ENCODE assay signal across 13 mouse cellular contexts in genomic region chr10:89856286-89856685, GRCm38 (mm10). TPM values are rescaled to one million over a fixed set of nuclear protein-coding genes. Genes with fewer than 3 reads are reported as not detected.
DNase-seq lines count a peak whose midpoint lies in the region; ATAC-seq and TF ChIP-seq lines count a peak whose summit lies in the region.
"Had no signal": no experiment of that assay in that cellular context is flagged by ENCODE, and none has a peak within 500 bp of the region (broad histone marks: within the 10 kb centered on the region; RNA-seq: fewer than 3 reads in every experiment).

No protein-coding gene starts in this region.

- no peaks in the 10 kb centered on the region for H3K9me3 ChIP-seq in forebrain, postnatal 0 days (ENCODE audit: low read length)
- no peaks in the 10 kb centered on the region for H3K9me3 ChIP-seq in forebrain, embryonic 13.5 days (replicated peaks)
- no peaks in the 10 kb centered on the region for H3K9me3 ChIP-seq in midbrain, embryonic 14.5 days (ENCODE audit: control insufficient read depth, low read length)
- H3K9me3 ChIP-seq in stomach, postnatal 0 days (ENCODE audit: control insufficient read depth, low read length): no peaks in the 10 kb centered on the region

- no peaks in the 10 kb centered on the region for H3K4me1 ChIP-seq in forebrain, postnatal 0 days (ENCODE audit: insufficient read depth)
- no peaks in the 10 kb centered on the region for H3K4me1 ChIP-seq in forebrain, embryonic 13.5 days
- no peaks in the 10 kb centered on the region for H3K4me1 ChIP-seq in midbrain, embryonic 14.5 days (ENCODE audit: control insufficient read depth, insufficient read depth, low read length)
- no peaks in the 10 kb centered on the region for H3K4me1 ChIP-seq in stomach, postnatal 0 days (replicated peaks; ENCODE audit: control insufficient read depth, insufficient read depth)

- no peak for TF ChIP-seq EP300 in stomach, postnatal 0 days (optimal IDR thresholded peaks at IDR 0.05)

- no peak for TF ChIP-seq CTCF in forebrain, postnatal 0 days (IDR thresholded peaks at IDR 0.05; ENCODE audit: low read depth)
- no peak for TF ChIP-seq CTCF in stomach, postnatal 0 days (IDR thresholded peaks at IDR 0.05; ENCODE audit: low read depth)

- no peak overlapping the region for H3K4me3 ChIP-seq in forebrain, postnatal 0 days (ENCODE audit: low read depth, low read length)
- no peak overlapping the region for H3K4me3 ChIP-seq in forebrain, embryonic 13.5 days
- H3K4me3 ChIP-seq in midbrain, embryonic 14.5 days (replicated peaks; ENCODE audit: low read depth, low read length): no peak overlapping the region
- H3K4me3 ChIP-seq in stomach, postnatal 0 days (ENCODE audit: low read depth, low read length): no peak overlapping the region
- H3K4me3 ChIP-seq: gastrocnemius, adult 2 months had no signal

- H3K27ac ChIP-seq in forebrain, postnatal 0 days (ENCODE audit: low read depth, low read length): no peak overlapping the region
- H3K27ac ChIP-seq in forebrain, embryonic 13.5 days: no peak overlapping the region; the same call in 1 of the 2 replicates
- H3K27ac ChIP-seq in midbrain, embryonic 14.5 days (replicated peaks; ENCODE audit: low read depth, low read length): no peak overlapping the region
- H3K27ac ChIP-seq in stomach, postnatal 0 days (replicated peaks): no peak overlapping the region
- H3K27ac ChIP-seq: gastrocnemius, adult 2 months had no signal

- DNase-seq in forebrain, postnatal 0 days: peak; percentile 76
- peak; percentile 52 for DNase-seq in cerebellum, adult 11 months
- DNase-seq in layer of hippocampus, adult 11-12 months (ENCODE audit: low spot score): peak; percentile 51
- DNase-seq in right cerebral cortex, postnatal 10 days (ENCODE audit: low spot score in 2 of 2): peak; percentile 70 to 71
- DNase-seq in midbrain, embryonic 14.5 days: no peak
- no peak for DNase-seq in stomach, postnatal 0 days (ENCODE audit: low spot score)
- DNase-seq in spleen, adult 12 weeks (ENCODE audit: low spot score): no peak
- DNase-seq: gastrocnemius, adult 2 months; heart, postnatal 14 days; kidney, postnatal 10 days; liver had no signal

- peak; percentile 77 for ATAC-seq in forebrain, postnatal 0 days
- no peak for ATAC-seq in forebrain, embryonic 13.5 days
- no peak for ATAC-seq in midbrain, embryonic 14.5 days (ENCODE audit: low FRiP score, low TSS enrichment)
- no peak for ATAC-seq in stomach, postnatal 0 days (ENCODE audit: low FRiP score, low TSS enrichment)

- no peak overlapping the region for H3K9ac ChIP-seq in forebrain, postnatal 0 days
- no peak overlapping the region for H3K9ac ChIP-seq in forebrain, embryonic 13.5 days
- H3K9ac ChIP-seq in midbrain, embryonic 14.5 days (replicated peaks; ENCODE audit: low read length): no peak overlapping the region
- no peak overlapping the region for H3K9ac ChIP-seq in stomach, postnatal 0 days (ENCODE audit: low read length)

- no peaks in the 10 kb centered on the region for H3K36me3 ChIP-seq in forebrain, postnatal 0 days (ENCODE audit: insufficient read depth)
- H3K36me3 ChIP-seq in forebrain, embryonic 13.5 days (ENCODE audit: poor library complexity, severe bottlenecking): no peaks in the 10 kb centered on the region
- H3K36me3 ChIP-seq in midbrain, embryonic 14.5 days (ENCODE audit: control insufficient read depth, insufficient read depth, low read length): no peaks in the 10 kb centered on the region
- H3K36me3 ChIP-seq in stomach, postnatal 0 days (ENCODE audit: control insufficient read depth, insufficient read depth, low read length): no peaks in the 10 kb centered on the region

- H3K4me2 ChIP-seq in forebrain, postnatal 0 days (ENCODE audit: low read depth): no peak overlapping the region
- no peak overlapping the region for H3K4me2 ChIP-seq in forebrain, embryonic 13.5 days
- no peak overlapping the region for H3K4me2 ChIP-seq in midbrain, embryonic 14.5 days (ENCODE audit: low read length)
- no peak overlapping the region for H3K4me2 ChIP-seq in stomach, postnatal 0 days (replicated peaks; ENCODE audit: low read depth)

- no peaks in the 10 kb centered on the region for H3K27me3 ChIP-seq in forebrain, postnatal 0 days (ENCODE audit: insufficient read depth, low read length)
- H3K27me3 ChIP-seq in forebrain, embryonic 13.5 days: no peaks in the 10 kb centered on the region
- H3K27me3 ChIP-seq in midbrain, embryonic 14.5 days (ENCODE audit: control insufficient read depth, insufficient read depth, low read length): no peaks in the 10 kb centered on the region
- no peaks in the 10 kb centered on the region for H3K27me3 ChIP-seq in stomach, postnatal 0 days (ENCODE audit: control insufficient read depth, insufficient read depth, low read length)

- WGBS in forebrain, postnatal 0 days: 70% methylated on average over 7 of the region's 7 CpGs
- 89% methylated on average over 7 of the region's 7 CpGs for WGBS in forebrain, embryonic 13.5 days
- WGBS in midbrain, embryonic 14.5 days: 96% methylated on average over 7 of the region's 7 CpGs
- WGBS in stomach, postnatal 0 days: 86% methylated on average over 7 of the region's 7 CpGs

RNA-seq across cellular contexts. Expression of gene Anks1b, which starts 17.0 kb away (rescaled TPM):
- 133 and 145 TPM in 2 replicates for total RNA-seq in forebrain, postnatal 0 days (2014; rRNA removed)
- polyA plus RNA-seq in forebrain, postnatal 0 days (2015; fragmentation: Nextera tagmentation; extraction: Ambion mirVana): 81.5 and 120 TPM in 2 replicates
- polyA plus RNA-seq in forebrain, embryonic 13.5 days (2015; fragmentation: Nextera tagmentation; extraction: Ambion mirVana): 28.7 and 39.5 TPM in 2 replicates
- 73.1 and 78.1 TPM in 2 replicates for polyA plus RNA-seq in midbrain, embryonic 14.5 days (2014; fragmentation: Nextera tagmentation; extraction: Ambion mirVana)
- 1.8 and 1.9 TPM in 2 replicates for polyA plus RNA-seq in stomach, postnatal 0 days (2015; fragmentation: Nextera tagmentation; extraction: Ambion mirVana)
- total RNA-seq: megakaryocyte progenitor cell, adult 5-6 weeks had no signal

Comparison
In these comparisons a context has a peak if more than half of its experiments do, and no peak if none do; other contexts are left out.
1. DNase-seq: peak in forebrain, postnatal 0 days (single experiment), cerebellum, adult 11 months (single experiment), layer of hippocampus, adult 11-12 months (single experiment) and right cerebral cortex, postnatal 10 days (2 of 2); none in midbrain, embryonic 14.5 days (single experiment), stomach, postnatal 0 days (single experiment) and spleen, adult 12 weeks (single experiment).
2. RNA of gene Anks1b, which starts 17.0 kb away (polyA plus RNA-seq): 81.5 to 120 TPM in forebrain, postnatal 0 days, 73.1 to 78.1 TPM in midbrain, embryonic 14.5 days and 28.7 to 39.5 TPM in forebrain, embryonic 13.5 days; 1.8 to 1.9 TPM in stomach, postnatal 0 days; every median in the first group is over 10 times any median in the second.